Mouse (Mus musculus) skeletal muscle tissue, adult 2 months (tissue): ENCODE measurements around the gene Synj2.

Experiments
- DNase-seq: peaks from one replicate; pipeline ENCODE4 v3.0.0-alpha.2; 2012; ENCODE audit warnings: low read depth, low spot score

The Synj2 gene

GRCm38 (mm10) chr17:5975099-5975977 is 34.3 kb downstream of the Synj2 start:
- DNase-seq = no peak

DNA sequence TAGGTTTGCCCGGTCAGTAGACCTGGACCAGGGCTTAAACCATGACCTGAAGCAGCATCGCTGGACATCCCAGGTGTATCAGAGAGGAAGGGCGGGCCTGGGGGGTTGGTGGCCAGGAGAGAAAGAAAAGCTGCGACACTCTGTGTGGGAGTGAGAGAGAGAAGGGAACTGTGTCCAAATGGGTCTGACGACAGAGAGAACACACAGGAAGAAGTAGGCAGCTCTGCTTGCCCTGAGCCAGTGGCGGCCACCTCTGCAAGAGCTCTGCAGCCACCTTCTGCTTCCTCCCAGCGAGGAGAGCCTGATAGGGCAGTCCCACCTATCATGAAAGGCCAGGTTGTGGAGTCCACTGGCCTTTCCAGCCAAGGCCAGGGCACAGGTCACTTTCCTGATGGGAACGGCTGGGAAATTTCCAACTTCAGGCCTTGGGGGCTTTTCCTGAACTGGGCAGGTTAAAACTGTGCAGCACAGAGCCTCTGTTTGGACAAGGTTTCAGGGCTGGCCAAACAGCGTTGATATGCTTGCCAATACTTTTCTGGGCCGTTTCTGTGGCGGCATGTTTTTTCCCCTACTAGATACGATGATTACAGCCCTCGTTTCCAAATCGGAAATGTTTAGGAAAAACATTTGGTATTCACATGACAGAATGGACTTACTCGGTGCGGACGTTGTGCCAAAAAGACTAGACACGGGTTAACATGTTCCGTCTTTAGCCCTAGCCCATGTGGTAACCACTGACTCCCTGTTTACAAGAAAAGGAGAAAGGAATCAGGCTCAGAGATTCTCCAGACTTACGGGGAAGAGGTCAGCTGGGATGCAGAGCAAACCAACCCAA is 35.4 kb downstream of the Synj2 start:
- DNase-seq = no peak

- peak; percentile 60 for DNase-seq
Measured at GRCm38 (mm10) chr17:5977056-5977920, 36.2 kb downstream of the Synj2 start.

- no peak for DNase-seq
Measured at GRCm38 (mm10) chr17:5977921-5978504, 36.9 kb downstream of the Synj2 start.

- no peak for DNase-seq
Measured at GRCm38 (mm10) chr17:5978505-5979077, 37.5 kb downstream of the Synj2 start.

- no peak for DNase-seq
Measured at GRCm38 (mm10) chr17:5980860-5981259, 39.8 kb downstream of the Synj2 start.

DNA sequence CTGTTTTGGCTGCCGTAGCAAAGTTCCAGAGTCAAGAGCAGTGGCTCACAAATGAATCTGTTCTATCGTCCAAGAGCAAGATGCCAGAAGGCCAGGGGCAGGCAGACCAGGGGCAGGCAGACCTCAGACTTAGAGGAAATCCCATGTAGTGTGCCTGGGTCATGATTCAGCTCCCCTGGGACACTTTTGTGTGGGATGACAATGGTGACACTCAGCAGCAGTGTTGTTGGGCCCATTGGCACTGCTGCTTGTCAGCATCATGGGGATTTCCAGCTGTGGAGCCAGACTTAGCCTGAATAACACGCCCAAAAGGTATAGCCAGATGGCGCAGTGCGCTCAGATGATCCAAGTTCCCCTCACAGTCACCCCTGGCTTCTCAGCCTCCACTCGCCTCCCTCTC is 42.1 kb downstream of the Synj2 start:
- no peak for DNase-seq

GRCm38 (mm10) chr17:5983901-5984300 is 42.8 kb downstream of the Synj2 start:
- DNase-seq = no peak

DNA sequence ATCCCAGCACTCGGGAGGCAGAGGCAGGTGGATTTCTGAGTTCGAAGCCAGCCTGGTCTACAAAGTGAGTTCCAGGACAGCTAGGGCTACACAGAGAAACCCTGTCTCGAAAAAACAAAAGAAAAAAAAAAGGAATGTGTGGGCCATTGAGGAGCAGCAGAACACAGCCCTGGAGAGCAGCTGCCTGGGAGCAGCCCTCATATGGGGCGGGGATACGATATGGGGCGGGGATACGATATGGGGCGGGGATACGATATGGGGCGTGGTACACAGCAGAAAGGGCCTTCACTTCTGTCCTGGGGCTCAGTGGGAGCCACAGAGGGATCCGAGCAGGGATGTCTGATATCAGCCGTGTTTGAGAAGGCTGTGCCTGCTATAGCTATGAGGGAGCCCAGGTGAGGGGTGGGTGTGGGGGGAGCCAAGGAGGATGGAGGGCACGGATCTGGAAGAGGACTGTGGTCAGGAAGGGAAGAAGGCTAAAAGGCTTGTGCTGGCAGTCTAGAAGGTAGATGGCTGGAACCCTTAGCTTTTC is 43.7 kb downstream of the Synj2 start:
- no peak for DNase-seq

- DNase-seq = no peak
Measured at GRCm38 (mm10) chr17:5985271-5985670, 44.2 kb downstream of the Synj2 start.

GRCm38 (mm10) chr17:5987271-5988056 is 46.4 kb downstream of the Synj2 start:
- DNase-seq = no peak

DNA sequence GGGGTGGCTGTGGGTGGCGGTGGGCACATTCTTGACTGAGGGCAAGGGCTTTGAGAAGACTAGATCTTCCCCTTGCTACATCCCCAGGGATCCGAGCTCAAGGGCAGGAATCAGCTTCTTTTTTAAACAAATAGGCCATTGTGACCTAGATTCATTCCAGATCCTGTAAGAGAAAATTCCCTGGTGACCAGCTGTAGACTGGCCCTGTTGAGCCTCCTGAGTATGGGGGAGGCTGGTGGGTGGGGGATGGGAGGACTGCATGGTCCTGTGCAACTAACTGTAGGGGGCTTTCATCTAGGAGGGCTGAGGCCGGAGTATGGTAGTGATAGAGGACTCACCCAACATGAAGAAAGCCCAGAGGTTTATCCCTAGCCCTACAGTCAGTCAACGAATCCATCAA is 47.0 kb downstream of the Synj2 start:
- no peak for DNase-seq

- no peak for DNase-seq
Measured at GRCm38 (mm10) chr17:5992866-5993580, 51.9 kb downstream of the Synj2 start.

DNA sequence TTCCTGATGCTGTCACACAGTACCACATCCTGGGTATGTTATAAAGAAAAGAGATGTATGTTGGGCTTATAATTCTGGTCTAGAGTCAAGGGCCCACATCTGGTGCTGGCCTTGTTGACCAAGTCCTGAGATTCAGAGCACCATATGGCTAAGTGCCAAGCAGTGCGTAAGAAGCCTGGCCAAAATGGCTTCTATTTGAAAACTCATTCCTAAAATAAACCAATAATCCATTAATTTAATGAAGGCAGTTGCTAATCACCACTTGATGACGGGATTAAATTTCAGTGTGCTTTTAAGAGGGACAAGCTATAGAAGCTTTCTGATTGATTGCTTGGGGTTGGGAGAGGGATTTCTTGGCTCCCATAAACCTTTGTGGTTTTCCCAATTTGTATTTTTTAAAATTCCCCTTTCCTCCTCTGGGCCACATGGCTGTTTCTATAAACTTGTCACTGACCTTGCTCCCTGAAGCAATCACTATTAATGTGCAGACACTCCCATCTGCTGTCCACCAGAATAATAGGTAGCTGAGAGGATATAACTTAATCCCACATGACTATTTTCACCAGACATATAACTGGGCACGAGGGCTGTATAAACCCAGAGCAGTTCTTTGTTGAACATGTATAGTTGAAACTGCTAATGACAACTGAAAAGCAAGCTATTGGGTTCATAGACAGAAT is 52.6 kb downstream of the Synj2 start:
- no peak for DNase-seq

DNA sequence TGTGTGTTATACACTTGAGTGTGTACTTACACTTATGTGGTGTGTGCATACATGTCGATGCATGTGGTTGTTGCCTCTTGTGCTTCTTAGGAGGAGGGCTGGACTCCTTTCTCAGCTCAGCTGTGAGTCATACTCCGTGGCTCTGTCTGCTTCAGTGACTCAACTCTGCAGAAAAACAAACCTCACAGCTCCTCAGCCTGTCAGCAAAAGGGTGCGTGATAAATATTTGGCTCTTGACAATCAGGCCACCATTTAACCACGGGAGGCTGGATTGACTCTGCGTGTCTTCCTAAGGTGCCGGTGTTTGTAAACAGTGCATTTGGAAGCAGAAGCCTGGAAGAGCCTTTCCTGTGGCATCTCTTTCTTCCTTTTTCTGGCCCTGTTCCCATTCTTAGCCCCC is 53.5 kb downstream of the Synj2 start:
- DNase-seq = no peak

GRCm38 (mm10) chr17:5996589-5996988 is 55.5 kb downstream of the Synj2 start:
- DNase-seq = peak; percentile 77

GRCm38 (mm10) chr17:5997380-5998234 is 56.5 kb downstream of the Synj2 start:
- peak; percentile 91 for DNase-seq

DNA sequence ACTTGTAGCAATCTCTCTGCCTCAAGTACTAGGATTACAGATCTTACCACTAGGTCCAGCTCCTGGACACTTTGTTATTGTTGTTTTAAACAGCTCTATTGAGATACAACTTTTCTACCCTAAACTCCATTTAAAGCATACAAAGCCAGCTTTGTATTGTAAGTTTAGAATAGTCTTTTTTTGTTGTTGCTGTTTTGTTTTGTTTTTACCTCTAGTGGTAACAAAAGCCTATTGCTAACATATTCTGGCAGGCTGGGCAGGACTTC is 57.1 kb downstream of the Synj2 start:
- DNase-seq = no peak
